Mouse (Mus musculus): ENCODE measurements around the gene Nop2. TPM values are rescaled to one million over a fixed set of nuclear protein-coding genes. Genes with fewer than 3 reads are reported as not detected.

Nop2 gene
- polyA plus RNA-seq, 1 experiment from 2014 or later: 22.6 TPM

GRCm38 (mm10) chr6:125101444-125101843 is 30.3 kb upstream of the Nop2 start:
- 92% methylated on average over 9 of the region's 9 CpGs for WGBS
- Histone ChIP-seq H3K27me3 (replicated peaks; ENCODE audit: control insufficient read depth, insufficient read depth, low read length) (no peaks in the 10 kb centered on the region), H3K36me3 (ENCODE audit: control insufficient read depth, insufficient read depth) (peaks cover 64% of the 10 kb centered on the region), H3K9me3 (ENCODE audit: control insufficient read depth) (no peaks in the 10 kb centered on the region), H3K9ac (ENCODE audit: low read depth, low read length) (no peak overlapping the region), H3K27ac (ENCODE audit: low read depth, low read length) (no peak overlapping the region), H3K4me3 (ENCODE audit: low read depth, low read length) (no peak overlapping the region), H3K4me2 (replicated peaks; ENCODE audit: low read depth) (no peak overlapping the region), H3K4me1 (replicated peaks; ENCODE audit: control insufficient read depth, insufficient read depth, low read length) (peaks cover 12% of the 10 kb centered on the region; the same call in 1 of the 2 replicates)
- no peak for TF ChIP-seq CTCF (IDR thresholded peaks at IDR 0.05; ENCODE audit: low read depth)
- ATAC-seq: no peak

GRCm38 (mm10) chr6:125104223-125104622 is 27.5 kb upstream of the Nop2 start:
- H3K9ac ChIP-seq (ENCODE audit: low read depth, low read length): no peak overlapping the region
- no peak overlapping the region for H3K4me3 ChIP-seq (ENCODE audit: low read depth, low read length)
- no peaks in the 10 kb centered on the region for H3K9me3 ChIP-seq (ENCODE audit: control insufficient read depth)
- H3K27ac ChIP-seq (ENCODE audit: low read depth, low read length): no peak overlapping the region
- H3K27me3 ChIP-seq (replicated peaks; ENCODE audit: control insufficient read depth, insufficient read depth, low read length): no peaks in the 10 kb centered on the region
- H3K4me2 ChIP-seq (replicated peaks; ENCODE audit: low read depth): no peak overlapping the region
- no peaks in the 10 kb centered on the region for H3K4me1 ChIP-seq (replicated peaks; ENCODE audit: control insufficient read depth, insufficient read depth, low read length)
- no peak for ATAC-seq
- TF ChIP-seq CTCF (IDR thresholded peaks at IDR 0.05; ENCODE audit: low read depth): no peak
- H3K36me3 ChIP-seq (ENCODE audit: control insufficient read depth, insufficient read depth): peaks cover 91% of the 10 kb centered on the region
- WGBS: 70% methylated on average over 4 of the region's 4 CpGs

- peak; percentile 29; the same call in 1 of the 2 replicates for TF ChIP-seq CTCF (IDR thresholded peaks at IDR 0.05; ENCODE audit: low read depth)
- H3K36me3 ChIP-seq (ENCODE audit: control insufficient read depth, insufficient read depth): peaks cover 93% of the 10 kb centered on the region
- no peaks in the 10 kb centered on the region for H3K4me1 ChIP-seq (replicated peaks; ENCODE audit: control insufficient read depth, insufficient read depth, low read length)
- H3K4me3 ChIP-seq (ENCODE audit: low read depth, low read length): no peak overlapping the region
- no peaks in the 10 kb centered on the region for H3K9me3 ChIP-seq (ENCODE audit: control insufficient read depth)
- H3K9ac ChIP-seq (ENCODE audit: low read depth, low read length): no peak overlapping the region
- 92% methylated on average over 2 of the region's 2 CpGs for WGBS
- ATAC-seq: no peak
- no peaks in the 10 kb centered on the region for H3K27me3 ChIP-seq (replicated peaks; ENCODE audit: control insufficient read depth, insufficient read depth, low read length)
- H3K4me2 ChIP-seq (replicated peaks; ENCODE audit: low read depth): no peak overlapping the region
- no peak overlapping the region for H3K27ac ChIP-seq (ENCODE audit: low read depth, low read length)
Measured at GRCm38 (mm10) chr6:125107705-125108104, 24.0 kb upstream of the Nop2 start.

GRCm38 (mm10) chr6:125109371-125109770 is 22.3 kb upstream of the Nop2 start:
- Histone ChIP-seq H3K4me1 (replicated peaks; ENCODE audit: control insufficient read depth, insufficient read depth, low read length) (no peaks in the 10 kb centered on the region), H3K9me3 (ENCODE audit: control insufficient read depth) (no peaks in the 10 kb centered on the region), H3K36me3 (ENCODE audit: control insufficient read depth, insufficient read depth) (peaks cover 99% of the 10 kb centered on the region), H3K27ac (ENCODE audit: low read depth, low read length) (0 out of 2 replicates have a peak overlapping the region, but pooled peaks have one; percentile 21), H3K27me3 (replicated peaks; ENCODE audit: control insufficient read depth, insufficient read depth, low read length) (no peaks in the 10 kb centered on the region), H3K9ac (ENCODE audit: low read depth, low read length) (no peak overlapping the region), H3K4me2 (replicated peaks; ENCODE audit: low read depth) (no peak overlapping the region), H3K4me3 (ENCODE audit: low read depth, low read length) (no peak overlapping the region)
- no peak for ATAC-seq
- WGBS: 83% methylated on average over 14 of the region's 14 CpGs
- no peak for TF ChIP-seq CTCF (IDR thresholded peaks at IDR 0.05; ENCODE audit: low read depth)

GRCm38 (mm10) chr6:125110927-125111326 is 20.8 kb upstream of the Nop2 start:
- Histone ChIP-seq H3K36me3 (ENCODE audit: control insufficient read depth, insufficient read depth) (peaks cover 91% of the 10 kb centered on the region), H3K4me3 (ENCODE audit: low read depth, low read length) (no peak overlapping the region), H3K4me2 (replicated peaks; ENCODE audit: low read depth) (no peak overlapping the region), H3K27me3 (replicated peaks; ENCODE audit: control insufficient read depth, insufficient read depth, low read length) (no peaks in the 10 kb centered on the region), H3K9ac (ENCODE audit: low read depth, low read length) (no peak overlapping the region), H3K27ac (ENCODE audit: low read depth, low read length) (no peak overlapping the region), H3K9me3 (ENCODE audit: control insufficient read depth) (no peaks in the 10 kb centered on the region), H3K4me1 (replicated peaks; ENCODE audit: control insufficient read depth, insufficient read depth, low read length) (no peaks in the 10 kb centered on the region)
- ATAC-seq: peak; percentile 38; the same call in 1 of the 2 replicates
- 92% methylated on average over 7 of the region's 7 CpGs for WGBS
- peak; percentile 68 for TF ChIP-seq CTCF (IDR thresholded peaks at IDR 0.05; ENCODE audit: low read depth)

- no peak overlapping the region for H3K27ac ChIP-seq (ENCODE audit: low read depth, low read length)
- no peaks in the 10 kb centered on the region for H3K9me3 ChIP-seq (ENCODE audit: control insufficient read depth)
- no peak overlapping the region for H3K4me3 ChIP-seq (ENCODE audit: low read depth, low read length)
- H3K4me1 ChIP-seq (replicated peaks; ENCODE audit: control insufficient read depth, insufficient read depth, low read length): no peaks in the 10 kb centered on the region
- H3K4me2 ChIP-seq (replicated peaks; ENCODE audit: low read depth): no peak overlapping the region
- WGBS: 90% methylated on average over 11 of the region's 11 CpGs
- no peak overlapping the region for H3K9ac ChIP-seq (ENCODE audit: low read depth, low read length)
- no peak for TF ChIP-seq CTCF (IDR thresholded peaks at IDR 0.05; ENCODE audit: low read depth)
- no peaks in the 10 kb centered on the region for H3K27me3 ChIP-seq (replicated peaks; ENCODE audit: control insufficient read depth, insufficient read depth, low read length)
- no peak for ATAC-seq
- peaks cover 88% of the 10 kb centered on the region for H3K36me3 ChIP-seq (ENCODE audit: control insufficient read depth, insufficient read depth)
Measured at GRCm38 (mm10) chr6:125112553-125112952, 19.2 kb upstream of the Nop2 start.

GRCm38 (mm10) chr6:125119387-125119786 is 12.3 kb upstream of the Nop2 start:
- no peaks in the 10 kb centered on the region for H3K27me3 ChIP-seq (replicated peaks; ENCODE audit: control insufficient read depth, insufficient read depth, low read length)
- H3K9ac ChIP-seq (ENCODE audit: low read depth, low read length): no peak overlapping the region
- H3K27ac ChIP-seq (ENCODE audit: low read depth, low read length): no peak overlapping the region
- H3K4me3 ChIP-seq (ENCODE audit: low read depth, low read length): no peak overlapping the region
- no peak overlapping the region for H3K4me2 ChIP-seq (replicated peaks; ENCODE audit: low read depth)
- no peak for TF ChIP-seq CTCF (IDR thresholded peaks at IDR 0.05; ENCODE audit: low read depth)
- H3K36me3 ChIP-seq (ENCODE audit: control insufficient read depth, insufficient read depth): peaks cover 86% of the 10 kb centered on the region
- no peak for ATAC-seq
- no peaks in the 10 kb centered on the region for H3K4me1 ChIP-seq (replicated peaks; ENCODE audit: control insufficient read depth, insufficient read depth, low read length)
- 84% methylated on average over 8 of the region's 8 CpGs for WGBS
- H3K9me3 ChIP-seq (ENCODE audit: control insufficient read depth): no peaks in the 10 kb centered on the region
